Mouse (Mus musculus) forelimb bud, embryonic 11.5 days (tissue): ENCODE data around the gene Cfb.
A peak's percentile ranks its signal among the peaks of the same experiment; 100 is the strongest.
"Not testable (repeated sequence)": the region's sequence is repeated elsewhere in the genome, so short reads cannot be mapped to it uniquely, and the experiment has no call there.

Experiments used
- DNase-seq: peaks from one replicate; pipeline ENCODE4 v3.0.0-alpha.2; 2012; ENCODE audit warnings: low read depth, low spot score

The Cfb gene

GRCm38 (mm10) chr17:34837464-34838324, 24.6 kb downstream of the Cfb start:
- no peak for DNase-seq

DNA sequence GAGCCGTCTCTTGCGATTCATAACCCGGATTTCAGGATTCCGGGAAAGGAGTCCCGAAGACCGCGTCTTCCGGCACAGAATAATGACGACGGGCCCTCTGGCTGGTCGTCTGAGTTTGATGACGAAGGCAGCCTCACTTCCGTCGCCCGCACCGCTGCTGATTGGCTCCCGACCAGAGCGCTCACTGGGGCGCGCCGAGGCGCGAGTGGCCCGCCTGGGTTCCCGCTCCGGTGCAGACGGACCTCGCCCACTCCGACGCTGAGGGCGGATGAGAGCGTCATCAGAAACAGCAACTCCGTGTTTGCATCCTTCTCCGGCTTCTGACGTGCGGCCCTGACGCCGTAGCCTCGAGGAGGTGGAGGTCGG, 25.5 kb downstream of the Cfb start, which contains the start of the genes Stk19 and Dxo:
TSS of gene Stk19 (minus strand) at position 90 of the 366 bp plus-strand sequence.
TSS of gene Dxo (plus strand) at position 164 of the 366 bp plus-strand sequence.
- DNase-seq, result peak; percentile 98

DNA sequence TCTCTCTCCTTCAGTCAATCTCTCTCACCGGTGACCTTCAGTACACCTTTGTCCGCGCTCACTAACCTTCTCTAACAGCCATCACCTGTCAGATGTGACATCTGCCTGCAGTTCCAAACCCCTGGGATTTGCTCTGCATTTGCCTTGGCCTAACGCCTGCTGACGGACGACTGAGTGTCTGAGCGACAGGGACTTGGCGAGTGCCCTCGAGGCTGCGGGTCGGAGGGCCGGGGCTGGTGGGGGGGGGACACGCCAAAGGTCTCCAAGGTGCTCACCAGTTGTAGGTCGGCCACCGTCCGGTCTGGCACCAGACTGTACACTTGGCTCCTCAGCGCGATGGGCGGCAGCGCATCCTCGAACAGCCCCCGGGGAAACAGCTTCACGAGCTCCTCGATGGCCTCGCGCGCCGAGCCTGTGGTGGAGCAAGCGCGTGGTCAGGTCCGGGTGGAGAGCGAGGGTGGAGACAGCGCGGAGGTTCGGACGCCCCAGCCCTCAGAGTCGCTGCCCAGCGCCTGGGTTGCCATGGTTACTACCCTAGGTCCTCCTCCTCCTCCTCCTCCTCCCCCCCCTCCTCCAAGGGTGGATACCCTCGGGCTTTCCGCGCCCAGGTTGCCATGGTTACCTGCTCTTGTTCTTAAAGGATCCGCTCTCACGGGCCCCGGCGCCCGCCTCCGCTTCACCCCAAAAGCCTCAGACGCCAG, 26.0 kb downstream of the Cfb start:
- no peak for DNase-seq

DNA sequence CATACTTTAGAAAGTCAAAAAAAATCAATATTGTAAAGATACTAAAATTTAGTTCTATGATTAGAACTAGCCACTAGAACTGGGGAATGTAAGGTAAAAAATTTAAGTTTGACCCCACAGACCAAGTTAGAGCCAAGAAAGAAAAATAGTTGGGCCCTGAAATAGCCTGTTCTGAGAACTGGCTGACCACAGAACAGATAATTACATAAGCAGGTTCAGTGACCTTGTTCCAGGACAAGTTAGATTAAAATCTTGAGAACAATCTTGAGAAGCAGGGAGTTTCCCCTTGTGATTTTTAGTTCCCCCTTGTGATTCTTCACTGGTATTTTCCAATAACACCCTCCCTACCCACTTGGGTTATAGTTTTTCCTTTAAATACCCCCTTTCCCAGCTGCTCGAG, 31.5 kb downstream of the Cfb start:
- DNase-seq, result not testable (repeated sequence)

DNA sequence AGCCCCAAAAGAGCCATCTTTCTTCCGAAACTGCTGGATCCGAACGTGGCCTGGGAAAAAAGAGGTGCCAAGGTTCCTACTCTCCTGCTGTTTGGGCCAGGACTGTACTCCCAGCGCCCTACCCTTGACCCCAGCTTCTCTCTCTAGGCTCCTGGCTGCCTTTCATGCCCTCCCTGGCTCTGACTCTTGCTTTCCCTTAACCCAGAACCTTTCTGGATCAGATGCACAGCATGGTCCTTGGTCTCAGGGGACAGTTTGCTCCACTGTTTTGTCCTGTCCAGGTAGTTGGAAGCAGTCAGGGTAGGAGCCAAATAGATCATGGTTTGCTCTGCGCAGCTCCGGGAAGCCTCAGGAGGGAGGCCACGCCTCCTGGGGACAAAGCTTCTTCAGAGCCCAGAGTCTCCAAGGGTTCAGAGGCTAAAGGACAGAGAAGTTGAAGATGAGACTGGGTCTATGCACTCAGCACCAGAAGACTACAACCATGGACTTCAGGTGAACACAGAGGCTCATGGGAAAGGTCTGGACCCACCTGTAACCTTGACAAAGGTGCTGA, 47.4 kb downstream of the Cfb start:
- no peak for DNase-seq

DNA sequence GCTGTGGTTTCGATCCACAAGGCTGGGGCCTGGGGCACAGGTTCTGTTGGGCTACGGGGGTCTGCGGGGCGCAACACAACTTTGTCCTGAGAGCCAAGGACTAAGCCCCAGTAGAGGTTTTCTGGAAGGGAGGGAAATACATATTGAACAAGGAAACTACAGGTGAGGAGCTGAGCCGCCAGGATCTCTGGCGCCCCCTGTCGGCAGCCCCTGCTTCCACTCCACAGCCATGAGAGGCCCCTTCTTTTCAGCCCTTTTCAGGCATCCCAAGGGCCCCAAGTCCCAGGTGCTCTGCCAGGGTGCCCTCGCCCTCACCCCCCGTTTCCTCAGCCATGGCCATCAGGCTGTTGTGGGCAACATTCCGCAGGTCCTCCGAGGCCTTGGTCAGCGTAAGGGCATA, 48.6 kb downstream of the Cfb start:
- not testable (repeated sequence) for DNase-seq

GRCm38 (mm10) chr17:34811275-34811674, 51.0 kb downstream of the Cfb start:
- DNase-seq, result no peak

DNA sequence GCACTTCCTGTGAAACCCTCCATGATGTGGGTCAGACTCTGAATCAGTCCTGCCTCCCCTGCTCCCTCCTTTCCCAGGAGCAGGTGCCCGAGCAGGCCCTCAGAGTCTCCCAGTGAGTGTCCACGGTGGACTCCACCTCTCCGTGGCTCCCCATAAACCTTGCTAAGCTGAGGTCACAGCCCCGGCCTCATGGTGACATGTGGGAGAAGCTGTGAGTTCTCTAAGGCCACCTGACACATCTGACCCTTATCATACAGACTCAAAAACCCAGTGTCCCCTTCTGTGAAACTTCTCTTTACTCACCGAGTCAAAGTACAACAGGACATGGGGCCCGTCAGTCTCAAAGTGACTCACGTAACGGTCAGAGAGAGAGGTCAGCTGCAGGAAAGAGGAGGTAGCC, 51.5 kb downstream of the Cfb start:
- DNase-seq, result not testable (repeated sequence)

DNA sequence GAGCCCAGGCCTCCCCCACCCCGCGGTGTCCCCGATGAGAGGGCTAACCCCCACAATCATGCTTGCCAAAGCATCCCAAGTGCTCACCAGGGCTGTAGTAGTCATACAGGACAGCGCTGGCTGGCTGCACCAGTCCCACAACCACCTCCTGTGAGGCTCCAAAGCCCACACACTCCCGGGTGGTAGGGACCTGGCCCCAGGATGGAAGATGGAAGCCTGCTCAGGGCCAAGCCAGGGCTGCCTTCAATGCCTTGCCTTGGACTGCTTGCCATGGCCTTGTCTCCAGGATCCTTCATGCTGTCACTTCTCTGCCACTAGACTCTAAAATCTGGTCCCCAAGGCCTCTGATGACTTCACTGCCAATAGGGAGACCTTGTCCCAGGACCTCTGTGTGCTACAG, 51.9 kb downstream of the Cfb start:
- not testable (repeated sequence) for DNase-seq

GRCm38 (mm10) chr17:34808599-34809205, 53.6 kb downstream of the Cfb start:
- DNase-seq, result no peak

DNA sequence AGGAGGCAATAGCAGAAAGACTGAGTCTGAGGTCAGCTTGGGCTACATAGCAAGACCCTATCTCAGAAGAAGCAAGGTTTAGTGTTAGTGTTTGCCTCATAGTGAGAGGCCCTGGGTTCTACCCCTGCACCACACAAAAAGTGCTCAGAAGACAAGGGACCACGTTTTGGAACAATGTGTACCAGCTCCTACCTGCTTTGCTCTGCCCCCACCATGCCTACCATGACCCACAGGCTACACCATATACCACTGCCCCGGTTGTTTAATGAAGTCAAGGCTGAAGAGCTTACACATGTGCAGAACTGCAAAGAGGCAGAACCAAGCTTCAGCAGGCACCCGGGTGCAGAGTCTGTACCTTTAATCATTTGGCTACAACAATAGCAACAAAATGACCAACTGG, 55.1 kb downstream of the Cfb start:
- no peak for DNase-seq
